Mouse (Mus musculus) heart, embryonic 14.5 days (tissue): ENCODE results near the gene Rxra. TPM values are rescaled to one million over a fixed set of nuclear protein-coding genes. Genes with fewer than 3 reads are reported as not detected.

Experiments
- ATAC-seq: fragments of 200-750 bp; cut with Nextera tagmentation; 2 replicates; pipeline ENCODE4 v1.8.0; 2017; ENCODE audit warnings: low read depth, moderate TSS enrichment; ENCODE audit not compliant: insufficient number of reproducible peaks, insufficient read depth, low FRiP score
- H3K27ac ChIP-seq, 2 experiments: fragments of 200-500 bp in 1 of 2; fragments of 300-500 bp in 1 of 2; sonication (generic) in 1 of 2; replicated peaks in 1 of 2; 2 replicates each; pipeline ENCODE4 v1.5.1; 2012 to 2014; ENCODE audit warnings: low read depth in 2 of 2, low read length in 2 of 2, control low read depth in 1 of 2, mild to moderate bottlenecking in 1 of 2, mixed read lengths in 1 of 2; ENCODE audit not compliant: control insufficient read depth in 1 of 2, insufficient read depth in 1 of 2
- H3K27me3 ChIP-seq: fragments of 300-500 bp; sonication (generic); 2 replicates; pipeline ENCODE4 v1.6.1; 2014; ENCODE audit warnings: mild to moderate bottlenecking, low read length, control low read depth; ENCODE audit not compliant: control insufficient read depth, insufficient read depth
- H3K36me3 ChIP-seq: fragments of 300-500 bp; sonication (generic); 2 replicates; pipeline ENCODE4 v1.6.1; 2014; ENCODE audit warnings: mild to moderate bottlenecking, control low read depth, low read length, mixed read lengths; ENCODE audit not compliant: control insufficient read depth, insufficient read depth
- H3K4me1 ChIP-seq, 2 experiments: fragments of 200-500 bp in 1 of 2; fragments of 300-500 bp in 1 of 2; sonication (generic) in 1 of 2; 2 replicates each; pipeline ENCODE4 v1.6.1; 2012 to 2014; ENCODE audit warnings: low read length in 2 of 2, control low read depth in 1 of 2, mixed read lengths in 1 of 2; ENCODE audit not compliant: control insufficient read depth in 2 of 2, insufficient read depth in 2 of 2
- H3K4me2 ChIP-seq: fragments of 300-500 bp; sonication (generic); 2 replicates; pipeline ENCODE4 v1.6.1; 2014; ENCODE audit warnings: mild to moderate bottlenecking, low read length
- H3K4me3 ChIP-seq, 2 experiments: fragments of 200-500 bp in 1 of 2; fragments of 300-500 bp in 1 of 2; sonication (generic) in 1 of 2; 2 replicates each; pipeline ENCODE4 v1.5.1; 2012 to 2014; ENCODE audit warnings: low read length in 2 of 2, mild to moderate bottlenecking in 2 of 2, control low read depth in 1 of 2, low read depth in 1 of 2, moderate library complexity in 1 of 2; ENCODE audit not compliant: control insufficient read depth in 1 of 2, insufficient read depth in 1 of 2
- H3K9ac ChIP-seq: fragments of 300-500 bp; sonication (generic); 2 replicates; pipeline ENCODE4 v1.6.1; 2014; ENCODE audit warnings: mild to moderate bottlenecking, low read length
- H3K9me3 ChIP-seq: fragments of 300-500 bp; sonication (generic); 2 replicates; pipeline ENCODE4 v1.6.1; 2016; ENCODE audit warnings: low read length, control low read depth; ENCODE audit not compliant: control insufficient read depth
- WGBS: fragments of 180-500 bp; shearing (Covaris S2); extraction: QIAGEN DNeasy Blood & Tissue Kit; methylation state at CpG from one replicate; pipeline ENCODE4 v1.1.7; 2014; 5-methylcytosine and 5-hydroxymethylcytosine counted together
- polyA plus RNA-seq: library from polyadenylated mRNA; unstranded; fragments of >200 nt; fragmentation: Nextera tagmentation; extraction: Ambion mirVana; gene quantifications from 2 replicates; pipeline ENCODE4 v1.2.1, GENCODE M21; 2014

Rxra gene
- polyA plus RNA-seq, 1 experiment from 2014 or later = 5.2 TPM

DNA sequence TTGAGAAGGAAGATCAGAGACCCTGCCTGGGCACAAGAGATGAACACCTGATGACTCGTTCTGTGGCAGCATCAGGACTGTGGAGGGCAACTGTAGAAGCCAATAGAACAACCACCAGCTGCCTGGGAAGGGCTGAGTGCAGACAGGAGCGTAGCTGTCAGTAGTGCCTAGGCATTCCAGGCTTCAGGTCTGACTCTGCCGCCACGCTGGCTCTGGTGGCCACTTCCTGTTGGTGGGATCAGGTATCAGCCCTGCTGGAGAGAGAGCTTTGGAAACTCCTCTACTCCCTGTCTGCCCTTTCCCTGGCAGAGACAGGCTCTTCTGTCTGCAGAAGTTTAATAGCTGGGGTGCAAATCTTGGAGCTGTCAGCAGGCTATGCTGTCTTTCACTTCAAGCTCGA is 93.5 kb downstream of the Rxra start:
- no peak overlapping the region for H3K4me2 ChIP-seq
- no peak overlapping the region for H3K9ac ChIP-seq
- 13% methylated on average over 5 of the region's 5 CpGs for WGBS
- no peaks in the 10 kb centered on the region for H3K36me3 ChIP-seq
- no peak overlapping the region for H3K27ac ChIP-seq
- no peak overlapping the region for H3K4me3 ChIP-seq
- no peaks in the 10 kb centered on the region for H3K27me3 ChIP-seq
- ATAC-seq = no peak
- H3K9me3 ChIP-seq = no peaks in the 10 kb centered on the region
- peaks cover 12 to 16% of the 10 kb centered on the region in 2 experiments; a peak in 3 of 4 replicates for H3K4me1 ChIP-seq

DNA sequence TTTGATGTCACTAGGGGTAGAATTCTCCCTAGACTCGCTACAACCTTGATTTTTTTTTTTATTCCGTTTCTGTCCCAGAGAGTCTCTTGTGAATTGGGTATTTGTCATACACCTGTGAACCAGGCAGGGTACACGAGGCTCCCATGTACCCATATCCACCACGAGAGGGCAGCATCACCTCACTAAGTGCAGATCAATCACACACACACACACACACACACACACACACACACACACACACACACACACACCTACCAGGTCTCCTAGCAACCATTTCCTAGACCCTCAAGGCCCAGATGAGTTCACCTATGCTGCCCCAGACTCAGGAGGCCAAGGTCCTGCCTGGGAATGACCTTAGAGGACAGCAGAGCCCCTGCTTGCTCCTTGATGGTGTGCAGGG is 94.0 kb downstream of the Rxra start:
- 3% methylated on average over 4 of the region's 4 CpGs for WGBS
- peaks cover 13 to 16% of the 10 kb centered on the region in 2 experiments; a peak in 3 of 4 replicates for H3K4me1 ChIP-seq
- no peak overlapping the region for H3K9ac ChIP-seq
- no peaks in the 10 kb centered on the region for H3K9me3 ChIP-seq
- H3K27ac ChIP-seq = no peak overlapping the region
- no peaks in the 10 kb centered on the region for H3K36me3 ChIP-seq
- no peak for ATAC-seq
- no peak overlapping the region for H3K4me2 ChIP-seq
- H3K4me3 ChIP-seq = no peak overlapping the region
- H3K27me3 ChIP-seq = no peaks in the 10 kb centered on the region

DNA sequence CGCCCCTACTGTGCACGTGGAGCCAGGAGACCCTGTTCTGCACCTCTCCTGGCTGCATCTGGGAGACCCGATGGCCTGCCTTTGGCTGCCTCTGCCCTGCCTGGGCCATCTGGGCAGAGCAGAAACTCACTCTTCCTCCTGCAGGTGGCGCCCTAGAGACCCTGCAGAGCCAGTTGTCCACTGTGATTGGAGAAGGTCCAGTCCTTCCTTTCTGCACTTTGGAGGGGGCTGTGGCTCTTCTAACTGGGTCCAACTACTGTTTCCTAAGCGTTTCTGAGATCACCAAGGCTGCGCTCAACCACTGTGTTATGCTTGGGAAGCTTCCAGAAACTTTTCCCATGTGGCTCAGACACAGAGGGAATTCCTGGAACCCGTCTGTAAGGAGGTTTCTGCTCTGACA is 95.7 kb downstream of the Rxra start:
- H3K4me2 ChIP-seq = no peak overlapping the region
- peaks cover 16 to 17% of the 10 kb centered on the region in 2 experiments; a peak in 3 of 4 replicates for H3K4me1 ChIP-seq
- no peaks in the 10 kb centered on the region for H3K9me3 ChIP-seq
- H3K9ac ChIP-seq = no peak overlapping the region
- no peaks in the 10 kb centered on the region for H3K27me3 ChIP-seq
- H3K27ac ChIP-seq = no peak overlapping the region; a peak in 1 of 4 replicates
- H3K4me3 ChIP-seq = no peak overlapping the region
- 0 out of 2 replicates have a peak, but pooled peaks have one; percentile 10 for ATAC-seq
- no peaks in the 10 kb centered on the region for H3K36me3 ChIP-seq
- WGBS = 21% methylated on average over 7 of the region's 7 CpGs

- ATAC-seq = no peak
- Histone ChIP-seq H3K36me3 (no peaks in the 10 kb centered on the region), H3K9ac (no peak overlapping the region), H3K4me2 (no peak overlapping the region), H3K4me3 (no peak overlapping the region), H3K27me3 (no peaks in the 10 kb centered on the region), H3K9me3 (no peaks in the 10 kb centered on the region), H3K27ac (no peak overlapping the region), H3K4me1 (peaks cover 15 to 16% of the 10 kb centered on the region in 2 experiments; a peak in 2 of 4 replicates)
- WGBS = 72% methylated on average over 7 of the region's 7 CpGs
These were observed 96.7 kb downstream of the Rxra start for GRCm38 (mm10) chr2:27772841-27773388.

- H3K4me2 ChIP-seq = no peak overlapping the region
- peak; percentile 18 for ATAC-seq
- 58% methylated on average over 24 of the region's 24 CpGs for WGBS
These were observed 97.9 kb downstream of the Rxra start for GRCm38 (mm10) chr2:27773980-27774730.

DNA sequence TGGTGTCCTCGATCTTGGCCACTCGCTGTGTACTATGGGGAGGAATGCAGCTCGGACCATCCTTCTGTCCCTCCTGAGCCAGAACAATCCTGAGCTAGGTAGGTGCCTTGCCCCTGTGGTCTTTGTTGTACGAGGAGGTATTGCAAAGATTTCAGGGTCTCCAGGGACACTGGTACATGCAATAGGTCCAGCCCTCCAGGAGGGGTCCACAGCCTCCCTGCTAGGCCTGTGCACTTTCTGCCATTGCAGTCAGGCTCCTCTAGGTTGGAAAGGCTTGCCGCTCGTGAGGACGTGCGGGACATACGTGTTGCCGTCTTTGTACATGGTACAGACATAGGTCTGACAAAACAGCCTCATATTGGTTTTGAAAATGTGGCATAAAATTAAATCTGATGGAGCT is 98.8 kb downstream of the Rxra start:
- no peaks in the 10 kb centered on the region for H3K36me3 ChIP-seq
- H3K9ac ChIP-seq = peak overlapping the region; percentile 16; the same call in 1 of the 2 replicates
- H3K27me3 ChIP-seq = no peaks in the 10 kb centered on the region
- H3K4me3 ChIP-seq = no peak overlapping the region
- H3K9me3 ChIP-seq = no peaks in the 10 kb centered on the region
- WGBS = 87% methylated on average over 10 of the region's 10 CpGs
- peaks cover 13 to 18% of the 10 kb centered on the region in 2 experiments; a peak in 2 of 4 replicates for H3K4me1 ChIP-seq
- no peak overlapping the region for H3K4me2 ChIP-seq
- peak overlapping the region; percentile 80 to 87 for H3K27ac ChIP-seq
- no peak for ATAC-seq

More at GRCm38 (mm10) chr2:27773980-27774730, 97.9 kb downstream of the Rxra start:
- no peaks in the 10 kb centered on the region for H3K27me3 ChIP-seq
- H3K9ac ChIP-seq = no peak overlapping the region
- peak overlapping the region; percentile 80 to 87 for H3K27ac ChIP-seq
- H3K9me3 ChIP-seq = no peaks in the 10 kb centered on the region
- peaks cover 15 to 16% of the 10 kb centered on the region in 2 experiments; a peak in 2 of 4 replicates for H3K4me1 ChIP-seq
- no peak overlapping the region for H3K4me3 ChIP-seq
- H3K36me3 ChIP-seq = no peaks in the 10 kb centered on the region

DNA sequence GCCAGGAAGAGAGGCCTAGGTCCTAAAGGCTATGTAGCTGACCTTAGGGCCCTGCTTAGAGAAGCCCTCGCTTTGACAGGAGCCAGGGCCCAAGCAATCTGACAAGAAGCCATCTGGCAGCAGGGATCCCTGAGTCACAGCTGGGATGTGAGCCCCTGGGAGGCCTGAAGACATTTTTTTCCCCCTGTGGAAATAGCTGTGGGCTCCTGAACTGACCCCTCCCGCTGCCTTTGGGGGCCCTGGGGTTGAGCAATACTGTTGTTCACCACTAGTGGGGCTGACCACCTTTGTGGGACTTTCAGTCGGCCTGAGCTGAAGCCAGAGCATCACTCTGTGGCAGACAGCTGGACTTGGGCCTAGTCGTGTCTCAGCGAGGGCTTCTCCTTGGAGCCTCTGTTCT is 99.4 kb downstream of the Rxra start:
- Histone ChIP-seq H3K4me1 (peaks cover 13 to 18% of the 10 kb centered on the region in 2 experiments; a peak in 2 of 4 replicates), H3K9ac (no peak overlapping the region), H3K36me3 (no peaks in the 10 kb centered on the region), H3K27me3 (no peaks in the 10 kb centered on the region), H3K27ac (peak overlapping the region in 1 of 2 experiments; percentile 80; a peak in 1 of 4 replicates), H3K9me3 (no peaks in the 10 kb centered on the region), H3K4me2 (no peak overlapping the region), H3K4me3 (no peak overlapping the region)
- ATAC-seq = no peak
- 42% methylated on average over 5 of the region's 5 CpGs for WGBS
